Mouse (Mus musculus) bone marrow macrophage, adult 2 months (primary cell): ENCODE measurements around the gene Abhd12b.

Experiments
- CTCF ChIP-seq: IDR thresholded peaks from 2 replicates; pipeline ENCODE4 v1.5.1; 2012; ENCODE audit warnings: low read depth, mild to moderate bottlenecking, low read length, moderate library complexity
- POLR2A ChIP-seq: IDR thresholded peaks from 2 replicates; pipeline ENCODE4 v1.6.1; 2012; ENCODE audit warnings: mild to moderate bottlenecking, low read depth, low read length, borderline replicate concordance

DNA sequence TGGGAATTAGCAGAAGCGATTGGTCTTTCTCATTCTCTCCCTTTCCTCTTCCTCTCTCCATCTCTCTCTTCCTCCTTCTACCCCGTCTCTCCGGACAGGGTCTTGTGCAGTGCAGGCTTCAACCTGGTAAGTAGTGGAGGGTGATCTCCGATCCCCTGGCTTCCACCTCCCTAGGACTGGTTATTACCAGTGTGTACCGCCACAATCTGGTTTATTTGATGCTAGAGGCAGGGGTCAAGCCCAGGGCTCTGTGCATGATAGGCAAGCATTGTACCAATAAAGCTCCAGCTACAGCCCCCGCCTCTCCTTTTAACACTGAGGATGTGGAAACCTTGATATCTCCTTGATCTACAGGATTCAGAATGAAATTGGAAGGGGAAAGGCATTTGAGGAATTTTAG, 59.7 kb downstream of the Abhd12b start:
- TF ChIP-seq POLR2A (no peak), CTCF (no peak)
